Mouse (Mus musculus): ENCODE data around the gene Tdg.

- TF ChIP-seq CTCF (IDR thresholded peaks at IDR 0.05; ENCODE audit: low read depth) (no peak), EP300 (IDR thresholded peaks at IDR 0.05; ENCODE audit: low read depth) (no peak)
These were observed 40.6 kb downstream of the Tdg start for GRCm38 (mm10) chr10:82670205-82670604.
